Mouse (Mus musculus) C2C12 (cell line): Measurements from ENCODE around the gene Gjd2. TPM values are rescaled to one million over a fixed set of nuclear protein-coding genes. Genes with fewer than 3 reads are reported as not detected.

ENCODE experiments used
- H3K27me3 ChIP-seq: one replicate; pipeline ENCODE4 v1.6.1; 2011; ENCODE audit not compliant: control insufficient read depth, insufficient read depth, insufficient read length
- H3K36me3 ChIP-seq: one replicate; pipeline ENCODE4 v1.6.1; 2011; ENCODE audit not compliant: control insufficient read depth, insufficient read depth
- H3K4me3 ChIP-seq: one replicate; pipeline ENCODE4 v1.5.1; 2011; ENCODE audit warnings: mild to moderate bottlenecking, control low read depth; ENCODE audit not compliant: poor library complexity, insufficient read depth, severe bottlenecking
- H3K79me2 ChIP-seq: one replicate; pipeline ENCODE4 v1.6.1; 2011; ENCODE audit not compliant: control insufficient read depth, insufficient read depth
- H3K79me3 ChIP-seq: one replicate; pipeline ENCODE4 v1.6.1; 2011; ENCODE audit warnings: low read depth, control low read depth
- H3ac ChIP-seq: one replicate; pipeline ENCODE3; 2011; ENCODE audit warnings: low read depth; ENCODE audit not compliant: control insufficient read depth, insufficient read length
- CEBPB ChIP-seq: IDR thresholded peaks from one replicate; pipeline ENCODE4 v1.6.1; 2011; ENCODE audit warnings: low read depth, mild to moderate bottlenecking, control low read depth, moderate library complexity
- CTCF ChIP-seq: IDR thresholded peaks from one replicate; pipeline ENCODE4 v1.5.1; 2011; ENCODE audit not compliant: control insufficient read depth, insufficient read depth, insufficient read length
- FOSL1 ChIP-seq: IDR thresholded peaks from one replicate; pipeline ENCODE4 v1.8.0; 2011; ENCODE audit warnings: mild to moderate bottlenecking, low read length; ENCODE audit not compliant: poor library complexity, insufficient read depth, severe bottlenecking
- MAX ChIP-seq: IDR thresholded peaks from one replicate; pipeline ENCODE4 v1.6.1; 2011; ENCODE audit warnings: mild to moderate bottlenecking, control low read depth
- MYOD1 ChIP-seq: IDR thresholded peaks from one replicate; pipeline ENCODE4 v1.6.1; 2011; ENCODE audit warnings: low read depth; ENCODE audit not compliant: control insufficient read depth, insufficient read length
- MYOG ChIP-seq: IDR thresholded peaks from one replicate; pipeline ENCODE4 v1.6.1; 2011; ENCODE audit not compliant: control insufficient read depth, insufficient read length; ENCODE audit errors: extremely low read depth
- USF1 ChIP-seq: IDR thresholded peaks from one replicate; pipeline ENCODE4 v1.6.1; 2011; ENCODE audit warnings: low read depth, mild to moderate bottlenecking, control low read depth, moderate library complexity
- polyA plus RNA-seq: library from polyadenylated mRNA; unstranded; fragments of >200 nt; fragmentation: generic; extraction: Trizol; gene quantifications from one replicate; pipeline ENCODE4 v1.2.1, GENCODE M21; 2012; ENCODE audit warnings: missing spikeins

The Gjd2 gene
- polyA plus RNA-seq, 1 experiment, result not detected

DNA sequence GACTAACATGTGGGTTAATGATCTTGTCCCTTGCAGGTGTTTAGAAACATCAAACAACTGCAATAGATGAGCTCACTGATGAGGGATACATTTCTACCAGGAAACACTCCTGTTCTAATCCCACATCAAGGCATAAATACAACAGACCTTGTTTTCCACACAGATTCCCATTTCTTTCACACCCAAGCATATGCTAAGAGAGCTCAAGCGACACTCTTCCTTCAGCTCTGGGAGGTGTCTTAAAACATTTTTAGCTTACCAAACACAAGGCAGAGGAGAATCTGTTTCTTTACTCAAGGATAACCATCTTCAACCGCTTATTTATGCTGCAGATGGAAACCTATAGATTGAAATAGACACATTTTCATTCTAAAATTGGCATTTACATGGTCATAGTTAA, 5.1 kb downstream of the Gjd2 start:
- no peak for TF ChIP-seq MYOG
- no peak for TF ChIP-seq FOSL1
- TF ChIP-seq MYOD1, result no peak
- no peak for TF ChIP-seq MAX
- no peak for TF ChIP-seq USF1
- TF ChIP-seq CTCF, result no peak
- TF ChIP-seq CEBPB, result no peak
- H3K79me2 ChIP-seq, result no peaks in the 10 kb centered on the region
- no peak overlapping the region for H3K4me3 ChIP-seq
- H3K27me3 ChIP-seq, result peaks cover 19% of the 10 kb centered on the region
- H3ac ChIP-seq, result no peak overlapping the region
- no peaks in the 10 kb centered on the region for H3K36me3 ChIP-seq
- H3K79me3 ChIP-seq, result no peaks in the 10 kb centered on the region

DNA sequence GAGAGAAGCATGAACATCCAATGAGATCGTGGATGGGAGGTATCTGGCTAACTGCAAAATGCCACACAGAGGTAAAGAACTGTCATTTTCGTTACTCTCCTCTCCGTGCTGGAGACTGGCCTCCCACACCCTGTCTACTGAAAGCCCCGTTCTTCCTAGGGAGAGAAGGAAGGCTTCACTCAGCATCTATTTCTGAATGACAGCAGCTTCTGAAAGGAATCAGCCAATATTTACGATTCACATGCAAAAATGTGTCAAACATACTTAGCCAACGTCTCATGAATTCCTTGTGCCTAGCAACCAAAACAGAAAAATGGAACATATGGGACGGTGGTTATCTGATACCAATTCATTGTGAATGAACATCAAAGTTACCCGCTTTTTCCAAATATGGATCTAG, 15.9 kb downstream of the Gjd2 start:
- Histone ChIP-seq H3K27me3 (peaks cover 16% of the 10 kb centered on the region), H3K4me3 (no peak overlapping the region), H3ac (no peak overlapping the region), H3K36me3 (no peaks in the 10 kb centered on the region), H3K79me2 (no peaks in the 10 kb centered on the region), H3K79me3 (no peaks in the 10 kb centered on the region)
- TF ChIP-seq MYOG (no peak), FOSL1 (no peak), MAX (no peak), MYOD1 (no peak), USF1 (no peak), CTCF (no peak), CEBPB (no peak)

DNA sequence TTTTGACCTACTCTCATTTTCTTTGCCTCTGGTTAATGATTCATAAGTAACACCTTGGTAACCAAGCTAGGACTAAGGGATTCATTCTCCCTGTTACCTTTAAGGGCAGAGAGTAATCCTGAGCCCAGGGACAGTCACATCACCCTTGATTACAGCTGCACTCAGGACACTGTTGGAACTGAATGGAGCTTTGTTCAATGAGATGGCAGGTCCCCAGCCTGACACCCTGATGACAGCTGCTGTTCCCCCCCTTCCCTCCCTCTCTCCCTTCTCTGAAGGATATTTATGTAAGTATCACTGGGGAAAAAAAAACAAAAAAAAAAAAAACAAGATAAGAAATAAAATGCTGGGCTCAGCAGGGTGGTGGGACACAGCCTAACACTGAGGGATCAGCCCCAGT, 16.5 kb downstream of the Gjd2 start:
- Histone ChIP-seq H3K79me2 (no peaks in the 10 kb centered on the region), H3K4me3 (no peak overlapping the region), H3ac (no peak overlapping the region), H3K79me3 (no peaks in the 10 kb centered on the region), H3K36me3 (no peaks in the 10 kb centered on the region), H3K27me3 (peaks cover 20% of the 10 kb centered on the region)
- no peak for TF ChIP-seq USF1

DNA sequence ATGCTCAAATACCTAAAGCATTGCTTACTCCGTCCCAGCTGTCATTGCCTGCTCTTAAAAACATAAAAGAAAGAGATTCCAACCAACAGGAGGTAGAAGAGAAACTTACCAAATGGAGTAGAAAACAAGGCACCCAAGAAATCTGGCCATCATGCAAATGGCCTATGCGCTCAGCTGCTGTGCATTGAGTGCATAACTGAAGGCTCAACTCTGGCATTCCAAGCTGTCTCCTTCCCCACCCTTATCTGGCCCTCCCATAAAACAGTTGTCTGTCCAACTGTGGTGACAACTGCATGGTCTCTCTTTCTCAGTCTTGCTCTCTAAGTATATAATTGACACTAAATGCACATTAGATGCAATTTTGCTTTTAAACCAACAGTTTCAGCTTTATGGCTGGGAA, 28.5 kb downstream of the Gjd2 start:
- TF ChIP-seq MYOD1 (no peak), MAX (no peak), MYOG (no peak), FOSL1 (no peak), USF1 (no peak), CTCF (no peak), CEBPB (no peak)
- Histone ChIP-seq H3ac (no peak overlapping the region), H3K4me3 (no peak overlapping the region), H3K36me3 (no peaks in the 10 kb centered on the region), H3K79me3 (no peaks in the 10 kb centered on the region), H3K79me2 (no peaks in the 10 kb centered on the region), H3K27me3 (no peaks in the 10 kb centered on the region)

DNA sequence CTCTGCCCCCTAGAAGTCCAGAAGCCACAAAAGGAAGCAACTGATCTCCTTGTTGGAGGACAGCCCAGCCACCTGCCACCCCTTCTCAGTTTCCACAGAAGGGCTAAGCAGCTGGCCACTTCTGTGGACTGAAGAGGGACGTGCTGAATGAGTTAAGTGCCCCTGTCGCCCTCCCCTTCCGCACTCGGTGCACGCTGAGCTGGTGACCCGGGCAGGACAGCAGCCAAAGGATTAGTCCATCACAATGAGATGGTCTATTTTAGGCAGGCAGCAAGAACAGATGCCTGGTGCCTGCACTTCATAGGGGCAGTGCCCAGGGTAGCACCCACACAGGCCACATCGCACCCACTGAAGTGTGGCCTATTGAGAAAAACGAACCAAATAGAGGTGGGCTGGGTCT, 32.8 kb downstream of the Gjd2 start:
- H3ac ChIP-seq, result no peak overlapping the region
- no peak for TF ChIP-seq MAX
- peak; percentile 81 for TF ChIP-seq MYOD1
- H3K79me2 ChIP-seq, result no peaks in the 10 kb centered on the region
- no peak overlapping the region for H3K4me3 ChIP-seq
- no peaks in the 10 kb centered on the region for H3K36me3 ChIP-seq
- peaks cover 9% of the 10 kb centered on the region for H3K27me3 ChIP-seq
- H3K79me3 ChIP-seq, result no peaks in the 10 kb centered on the region

DNA sequence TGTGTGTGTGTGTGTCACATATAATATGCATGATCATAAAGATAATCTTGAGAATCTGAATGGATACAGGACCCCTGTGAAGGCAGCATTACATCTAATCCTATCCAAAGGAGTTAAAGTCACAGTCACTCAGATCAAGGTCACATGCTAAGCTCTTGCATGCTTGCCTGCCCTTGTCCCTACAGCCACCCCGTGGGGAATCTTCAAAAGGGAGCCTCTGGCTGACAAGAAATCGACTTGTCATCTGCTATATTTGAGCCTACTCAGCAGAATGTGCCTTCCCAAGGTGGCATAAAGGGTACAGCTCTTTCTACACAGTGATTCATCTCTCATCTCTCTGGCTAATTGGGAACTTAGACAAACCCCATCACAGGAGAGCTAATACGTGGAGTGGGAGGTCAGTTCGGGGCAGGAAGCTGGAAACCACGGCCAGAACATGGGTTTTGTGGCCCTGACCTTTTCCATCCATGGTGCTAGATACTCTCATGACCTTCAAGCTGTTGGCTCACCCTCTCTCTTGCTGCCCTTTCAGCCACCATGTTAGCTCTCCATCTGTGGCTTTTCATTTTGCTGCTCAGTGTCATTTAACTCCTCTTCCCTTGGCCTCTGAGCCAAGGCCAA, 35.2 kb downstream of the Gjd2 start:
- Histone ChIP-seq H3ac (no peak overlapping the region), H3K27me3 (peaks cover 9% of the 10 kb centered on the region), H3K36me3 (no peaks in the 10 kb centered on the region), H3K79me2 (no peaks in the 10 kb centered on the region), H3K4me3 (no peak overlapping the region), H3K79me3 (no peaks in the 10 kb centered on the region)
- TF ChIP-seq MYOD1 (no peak), CEBPB (no peak), MYOG (no peak), USF1 (no peak), CTCF (no peak), FOSL1 (no peak), MAX (no peak)
